Comparison of ENCODE assay signal across 13 mouse cellular contexts in genomic region chr11:57958233-57958632, GRCm38 (mm10). TPM values are rescaled to one million over a fixed set of nuclear protein-coding genes. Genes with fewer than 3 reads are reported as not detected.
A peak's percentile ranks its signal among the peaks of the same experiment; 100 is the strongest.
DNase-seq lines count a peak whose midpoint lies in the region; ATAC-seq and TF ChIP-seq lines count a peak whose summit lies in the region.
"Had no signal": no experiment of that assay in that cellular context is flagged by ENCODE, and none has a peak within 500 bp of the region (broad histone marks: within the 10 kb centered on the region; RNA-seq: fewer than 3 reads in every experiment).

No protein-coding gene starts in this region.

- H3K4me3 ChIP-seq in CH12.LX (replicated peaks in 1 of 3; ENCODE audit: low read depth in 2 of 3, low read length in 2 of 3, poor library complexity in 1 of 3) = no peak overlapping the region
- H3K4me3 ChIP-seq in midbrain, postnatal 0 days (ENCODE audit: low read depth, low read length) = no peak overlapping the region

- no peak overlapping the region for H3K4me2 ChIP-seq in CH12.LX (ENCODE audit: insufficient read depth, low read depth, poor library complexity, severe bottlenecking)
- no peak overlapping the region for H3K4me2 ChIP-seq in midbrain, postnatal 0 days (ENCODE audit: low read depth, low read length, poor library complexity, severe bottlenecking)
- H3K4me2 ChIP-seq: lung, embryonic 14.5 days had no signal

- ATAC-seq in common myeloid progenitor, adult 5-6 weeks (replicated peaks; ENCODE audit: low read depth, poor library complexity, severe bottlenecking) = 0 out of 2 replicates have a peak, but pooled peaks have one; percentile 9
- ATAC-seq in midbrain, postnatal 0 days (ENCODE audit: low FRiP score) = no peak
- ATAC-seq: Patski had no signal

- dilution Hi-C loops in CH12.LX (cut with MboI; ENCODE audit: extremely low pct_ligation_motif_present, extremely low pct_unique_long_range_greater_than_20kb, low sequenced_read_pairs) = no loop called here

- TF ChIP-seq POLR2A in CH12.LX (IDR thresholded peaks at IDR 0.05; ENCODE audit: low read depth, low read length) = 0 out of 2 replicates have a peak, but pooled peaks have one; percentile 37

- H3K9me3 ChIP-seq in CH12.LX (replicated peaks; ENCODE audit: low read length) = no peaks in the 10 kb centered on the region
- no peaks in the 10 kb centered on the region for H3K9me3 ChIP-seq in midbrain, postnatal 0 days (ENCODE audit: low read length)

- TF ChIP-seq RAD21 in CH12.LX (IDR thresholded peaks at IDR 0.05; ENCODE audit: low read depth, low read length) = peak; percentile 6

- no peaks in the 10 kb centered on the region for H3K79me2 ChIP-seq in CH12.LX (replicated peaks; ENCODE audit: control insufficient read depth, extremely low read depth, insufficient read depth, poor library complexity, severe bottlenecking)

- no peaks in the 10 kb centered on the region for H3K27me3 ChIP-seq in CH12.LX (replicated peaks)
- no peaks in the 10 kb centered on the region for H3K27me3 ChIP-seq in midbrain, postnatal 0 days (ENCODE audit: insufficient read depth, low read length)
- H3K27me3 ChIP-seq: Patski had no signal

- H3K36me3 ChIP-seq in CH12.LX (replicated peaks in 1 of 2; ENCODE audit: control insufficient read depth in 1 of 2, insufficient read depth in 1 of 2, low read length in 1 of 2) = no peaks in the 10 kb centered on the region
- no peaks in the 10 kb centered on the region for H3K36me3 ChIP-seq in midbrain, postnatal 0 days (ENCODE audit: insufficient read depth, low read length)

- 79% methylated on average over 7 of the region's 7 CpGs for WGBS in midbrain, postnatal 0 days

- TF ChIP-seq CTCF in CH12.LX (conservative IDR thresholded peaks at IDR 0.05 in 1 of 2, IDR thresholded peaks at IDR 0.05 in 1 of 2; ENCODE audit: low read depth in 2 of 2, low read length in 2 of 2) = no peak
- no peak for TF ChIP-seq CTCF in midbrain, postnatal 0 days (IDR thresholded peaks at IDR 0.05)

- no peak overlapping the region for H3K9ac ChIP-seq in CH12.LX (ENCODE audit: insufficient read depth, low read depth)
- H3K9ac ChIP-seq in midbrain, postnatal 0 days (replicated peaks; ENCODE audit: low read length, poor library complexity, severe bottlenecking) = no peak overlapping the region
- H3K9ac ChIP-seq: lung, embryonic 14.5 days had no signal

- H3K27ac ChIP-seq in CH12.LX (ENCODE audit: insufficient read depth, low read depth) = peak overlapping the region; percentile 55
- no peak overlapping the region for H3K27ac ChIP-seq in midbrain, postnatal 0 days (ENCODE audit: low read depth, low read length)
- H3K27ac ChIP-seq: kidney, postnatal 0 days had no signal

- in situ Hi-C loops in CH12.LX (cut with MboI; ENCODE audit: low pct_ligation_motif_present, low pct_unique_long_range_greater_than_20kb, low sequenced_read_pairs) = loop anchor here (10.0 kb wide), 2 partner anchors 277 to 347 kb away; partner anchors contain the start of gene Zfp692

- TF ChIP-seq EP300 in CH12.LX (IDR thresholded peaks at IDR 0.05; ENCODE audit: low read length) = peak; percentile 92

- DNase-seq in CH12.LX (ENCODE audit: extremely low read depth) = peak; percentile 88
- DNase-seq in lung, postnatal 10 days = peak; percentile 33
- DNase-seq in thymus, postnatal 0 days (ENCODE audit: low spot score) = peak; percentile 76
- DNase-seq in frontal cortex, postnatal 36 days (ENCODE audit: low spot score in 2 of 2) = no peak
- DNase-seq in cerebellum, adult 11 months = no peak
- DNase-seq in midbrain, postnatal 0 days (ENCODE audit: low spot score) = no peak
- DNase-seq: gastrocnemius, postnatal 25 days; heart, postnatal 4 days; layer of hippocampus, postnatal 36 days; lung, embryonic 14.5 days had no signal

- H3K4me1 ChIP-seq in CH12.LX (ENCODE audit: control insufficient read depth in 1 of 2, insufficient read depth in 2 of 2) = peaks cover 15 to 80% of the 10 kb centered on the region in 2 experiments
- H3K4me1 ChIP-seq in midbrain, postnatal 0 days (ENCODE audit: insufficient read depth, low read length) = no peaks in the 10 kb centered on the region

TF ChIP-seq in CH12.LX, 34 proteins besides CTCF, POLR2A, EP300 and RAD21:
- 0 out of 2 replicates have a peak, but pooled peaks have one; percentile 27 for TF ChIP-seq TBP (conservative IDR thresholded peaks at IDR 0.05; ENCODE audit: low read depth, low read length)
- TF ChIP-seq MAFK (IDR thresholded peaks at IDR 0.05; ENCODE audit: insufficient replicate concordance, low read length) = peak; percentile 56; the same call in 1 of the 2 replicates
- TF ChIP-seq BHLHE40 (IDR thresholded peaks at IDR 0.05; ENCODE audit: low read depth, low read length) = peak; percentile 99
- peak; percentile 57 for TF ChIP-seq IRF4 (IDR thresholded peaks at IDR 0.05; ENCODE audit: low read depth, low read length)
- no peak for TF ChIP-seq POLR2AphosphoS2 (IDR thresholded peaks at IDR 0.05; ENCODE audit: low read depth, low read length)
- peak; percentile 40 for TF ChIP-seq MXI1 (IDR thresholded peaks at IDR 0.05; ENCODE audit: low read depth, low read length)
- TF ChIP-seq CHD2 (IDR thresholded peaks at IDR 0.05; ENCODE audit: low read length) = peak; percentile 63; the same call in 1 of the 2 replicates
- TF ChIP-seq ELF1 (IDR thresholded peaks at IDR 0.05; ENCODE audit: low read depth, low read length) = peak; percentile 75
- TF ChIP-seq ETS1 (conservative IDR thresholded peaks at IDR 0.05; ENCODE audit: low read depth, low read length) = peak; percentile 99
- peak; percentile 96 for TF ChIP-seq TCF12 (IDR thresholded peaks at IDR 0.05; ENCODE audit: low read depth, low read length)
- TF ChIP-seq KAT2A (IDR thresholded peaks at IDR 0.05; ENCODE audit: insufficient replicate concordance, low read length) = no peak
- peak; percentile 21; the same call in 1 of the 2 replicates for TF ChIP-seq SMC3 (IDR thresholded peaks at IDR 0.05; ENCODE audit: low read depth, low read length)
- peak; percentile 73 for TF ChIP-seq MAZ (IDR thresholded peaks at IDR 0.05; ENCODE audit: low read depth, low read length)
- peak; percentile 74; the same call in 1 of the 2 replicates for TF ChIP-seq MYC (IDR thresholded peaks at IDR 0.05; ENCODE audit: low read depth, low read length)
- TF ChIP-seq NRF1 (IDR thresholded peaks at IDR 0.05; ENCODE audit: low read depth, low read length) = peak; percentile 28; the same call in 1 of the 2 replicates
- TF ChIP-seq MEF2A (IDR thresholded peaks at IDR 0.05; ENCODE audit: borderline replicate concordance, low read depth, low read length) = peak; percentile 90
- no peak for TF ChIP-seq E2F4 (IDR thresholded peaks at IDR 0.05; ENCODE audit: insufficient replicate concordance, low read depth, low read length)
- TF ChIP-seq MAX (IDR thresholded peaks at IDR 0.05; ENCODE audit: low read length) = 0 out of 2 replicates have a peak, but pooled peaks have one; percentile 48
- peak; percentile 87 for TF ChIP-seq RCOR1 (conservative IDR thresholded peaks at IDR 0.05; ENCODE audit: low read depth, low read length)
- TF ChIP-seq SIN3A (IDR thresholded peaks at IDR 0.05; ENCODE audit: low read length) = peak; percentile 57; the same call in 1 of the 2 replicates
- no peak for TF ChIP-seq UBTF (IDR thresholded peaks at IDR 0.05; ENCODE audit: low read depth, low read length)

RNA-seq across cellular contexts. Expression of gene Larp1, which starts 50.6 kb away (rescaled TPM):
- total RNA-seq in CH12.LX (2012; rRNA removed) = 94.1 and 106 TPM in 2 replicates
- total RNA-seq in CH12.LX (2014; rRNA removed) = 33.4 and 38.2 TPM in 2 replicates
- polyA plus RNA-seq in CH12.LX (2012; ENCODE audit: insufficient read length, low read depth) = 222 and 284 TPM in 2 replicates
- total RNA-seq in common myeloid progenitor, adult 5-6 weeks (2017) = 65.3 and 72.9 TPM in 2 replicates
- 17.1 and 22.8 TPM in 2 replicates for polyA plus RNA-seq in thymus, postnatal 0 days (2015; fragmentation: Nextera tagmentation; extraction: Ambion mirVana)
- 51.8 and 53.1 TPM in 2 replicates for total RNA-seq in midbrain, postnatal 0 days (2014; rRNA removed)
- 14.7 and 15.7 TPM in 2 replicates for polyA plus RNA-seq in midbrain, postnatal 0 days (2015; fragmentation: Nextera tagmentation; extraction: Ambion mirVana)

Comparison
In these comparisons a context has a peak if more than half of its experiments do, and no peak if none do; other contexts are left out.
1. DNase-seq: peak in CH12.LX (single experiment), lung, postnatal 10 days (single experiment) and thymus, postnatal 0 days (single experiment); none in frontal cortex, postnatal 36 days (0 of 2), cerebellum, adult 11 months (single experiment) and midbrain, postnatal 0 days (single experiment).